Mouse (Mus musculus) liver, adult 2 months (tissue): ENCODE results near the gene Smyd1. TPM values are rescaled to one million over a fixed set of nuclear protein-coding genes. Genes with fewer than 3 reads are reported as not detected.

Experiments used
- DNase-seq: peaks from one replicate; pipeline ENCODE4 v3.0.0-alpha.2; 2011; ENCODE audit warnings: low read depth, low spot score; ENCODE audit errors: extremely low read depth
- H3K27ac ChIP-seq: fragments of 200-500 bp; replicated peaks from 2 replicates; pipeline ENCODE4 v1.5.1; 2012; ENCODE audit warnings: low read depth, mild to moderate bottlenecking, control low read depth, inconsistent platforms, low read length; ENCODE audit not compliant: insufficient read depth
- H3K27me3 ChIP-seq: fragments of 200-500 bp; 2 replicates; pipeline ENCODE4 v1.6.1; 2012; ENCODE audit warnings: mild to moderate bottlenecking, moderate library complexity, low read length, inconsistent platforms; ENCODE audit not compliant: control insufficient read depth, insufficient read depth
- H3K36me3 ChIP-seq: fragments of 200-500 bp; 2 replicates; pipeline ENCODE4 v1.6.1; 2012; ENCODE audit warnings: low read length, inconsistent platforms; ENCODE audit not compliant: control insufficient read depth, insufficient read depth
- H3K4me1 ChIP-seq: fragments of 200-500 bp; 2 replicates; pipeline ENCODE4 v1.6.1; 2011; ENCODE audit warnings: low read length; ENCODE audit not compliant: control insufficient read depth, insufficient read depth
- H3K4me3 ChIP-seq: fragments of 200-500 bp; 2 replicates; pipeline ENCODE4 v1.5.1; 2011; ENCODE audit warnings: low read depth, mild to moderate bottlenecking, control low read depth, low read length, moderate library complexity; ENCODE audit not compliant: insufficient read depth
- H3K79me2 ChIP-seq: fragments of 200-500 bp; 2 replicates; pipeline ENCODE4 v1.6.1; 2012; ENCODE audit warnings: inconsistent platforms, mild to moderate bottlenecking, low read length, moderate library complexity; ENCODE audit not compliant: control insufficient read depth, insufficient read depth
- H3K9ac ChIP-seq: fragments of 200-500 bp; 2 replicates; pipeline ENCODE4 v1.6.1; 2012; ENCODE audit warnings: low read depth, mild to moderate bottlenecking, control low read depth, inconsistent platforms, low read length
- CTCF ChIP-seq: fragments of 200-500 bp; IDR thresholded peaks from 2 replicates; pipeline ENCODE4 v1.5.1; 2011; ENCODE audit warnings: low read depth, low read length, control low read depth
- POLR2A ChIP-seq: fragments of 200-500 bp; IDR thresholded peaks from 2 replicates; pipeline ENCODE4 v1.6.1; 2011; ENCODE audit warnings: low read length, control low read depth; ENCODE audit not compliant: insufficient read depth; ENCODE audit errors: extremely low read depth
- WGBS: fragments of 180-500 bp; shearing (Covaris S2); methylation state at CpG from one replicate; pipeline ENCODE4 v1.1.7; 2018; 5-methylcytosine and 5-hydroxymethylcytosine counted together
- polyA plus RNA-seq: library from polyadenylated mRNA; depleted of rRNA; stranded (reverse); fragments of >200 nt; gene quantifications from 2 replicates; pipeline ENCODE4 v1.2.3, GENCODE M21; 2012; rRNA removed
- total RNA-seq: library from RNA; depleted of rRNA; stranded (reverse); fragments of >200 nt; gene quantifications from 2 replicates; pipeline ENCODE4 v1.2.3, GENCODE M21; 2014; rRNA removed

Smyd1 gene
- total RNA-seq (2.0 and 3.7 TPM in 2 replicates), polyA plus RNA-seq (1.3 and 1.5 TPM in 2 replicates)

- Histone ChIP-seq H3K4me3 (no peak within 1 kb of the TSS), H3K36me3 (no peaks in the 10 kb centered on the region), H3K9ac (no peak within 1 kb of the TSS), H3K79me2 (no peaks in the 10 kb centered on the region), H3K27me3 (no peaks in the 10 kb centered on the region), H3K27ac (no peak within 1 kb of the TSS), H3K4me1 (no peaks in the 10 kb centered on the region)
- 88% methylated on average over 3 of the region's 3 CpGs for WGBS
- TF ChIP-seq CTCF: no peak
- DNase-seq: no peak
Measured at GRCm38 (mm10) chr6:71321826-71322283, at the start of gene Smyd1. Smyd1 (minus strand) TSS chr6:71322233.

- WGBS: 94% methylated on average over 5 of the region's 5 CpGs
- H3K4me1 ChIP-seq: no peaks in the 10 kb centered on the region
- H3K27ac ChIP-seq: no peak overlapping the region
- H3K27me3 ChIP-seq: no peaks in the 10 kb centered on the region
- no peaks in the 10 kb centered on the region for H3K36me3 ChIP-seq
- H3K9ac ChIP-seq: no peak overlapping the region
- DNase-seq: no peak
- no peak overlapping the region for H3K4me3 ChIP-seq
- no peaks in the 10 kb centered on the region for H3K79me2 ChIP-seq
- TF ChIP-seq POLR2A (no peak), CTCF (no peak)
Measured at GRCm38 (mm10) chr6:71371085-71371605, 49.1 kb upstream of the Smyd1 start.

- no peaks in the 10 kb centered on the region for H3K4me1 ChIP-seq
Measured at GRCm38 (mm10) chr6:71369416-71369815, 47.4 kb upstream of the Smyd1 start.

GRCm38 (mm10) chr6:71363995-71364394 lies 42.0 kb upstream of the Smyd1 start:
- Histone ChIP-seq H3K4me3 (no peak overlapping the region), H3K27me3 (no peaks in the 10 kb centered on the region), H3K9ac (no peak overlapping the region), H3K27ac (no peak overlapping the region), H3K36me3 (no peaks in the 10 kb centered on the region), H3K4me1 (no peaks in the 10 kb centered on the region), H3K79me2 (no peaks in the 10 kb centered on the region)
- 80% methylated on average over 2 of the region's 2 CpGs for WGBS
- TF ChIP-seq CTCF (no peak), POLR2A (no peak)
- DNase-seq: no peak

More at GRCm38 (mm10) chr6:71369416-71369815, 47.4 kb upstream of the Smyd1 start:
- no peaks in the 10 kb centered on the region for H3K27me3 ChIP-seq
- H3K27ac ChIP-seq: no peak overlapping the region
- H3K79me2 ChIP-seq: no peaks in the 10 kb centered on the region
- no peak for TF ChIP-seq CTCF
- TF ChIP-seq POLR2A: no peak
- H3K9ac ChIP-seq: no peak overlapping the region
- no peak for DNase-seq
- no peak overlapping the region for H3K4me3 ChIP-seq
- 95% methylated on average over 6 of the region's 6 CpGs for WGBS
- H3K36me3 ChIP-seq: no peaks in the 10 kb centered on the region

GRCm38 (mm10) chr6:71361156-71361670 lies 39.2 kb upstream of the Smyd1 start:
- Histone ChIP-seq H3K79me2 (no peaks in the 10 kb centered on the region), H3K9ac (no peak overlapping the region), H3K4me3 (no peak overlapping the region), H3K27me3 (no peaks in the 10 kb centered on the region), H3K4me1 (no peaks in the 10 kb centered on the region), H3K36me3 (no peaks in the 10 kb centered on the region), H3K27ac (no peak overlapping the region)
- WGBS: 90% methylated on average over 10 of the region's 10 CpGs
- TF ChIP-seq CTCF (no peak), POLR2A (no peak)
- no peak for DNase-seq

GRCm38 (mm10) chr6:71360751-71361150 lies 38.7 kb upstream of the Smyd1 start:
- no peaks in the 10 kb centered on the region for H3K27me3 ChIP-seq
- 61% methylated on average over 5 of the region's 5 CpGs for WGBS
- H3K27ac ChIP-seq: no peak overlapping the region
- no peak for TF ChIP-seq POLR2A
- TF ChIP-seq CTCF: no peak
- H3K36me3 ChIP-seq: no peaks in the 10 kb centered on the region
- H3K79me2 ChIP-seq: no peaks in the 10 kb centered on the region
- no peak overlapping the region for H3K9ac ChIP-seq
- no peak for DNase-seq
- no peaks in the 10 kb centered on the region for H3K4me1 ChIP-seq
- no peak overlapping the region for H3K4me3 ChIP-seq
